Mouse (Mus musculus) heart, embryonic 15.5 days (tissue): Measurements from ENCODE around the gene Alpk1. TPM values are rescaled to one million over a fixed set of nuclear protein-coding genes. Genes with fewer than 3 reads are reported as not detected.

ENCODE experiments used
- ATAC-seq: fragments of 200-750 bp; cut with Nextera tagmentation; replicated peaks from 2 replicates; pipeline ENCODE4 v1.8.0; 2017; ENCODE audit warnings: low read depth, moderate TSS enrichment; ENCODE audit not compliant: insufficient number of reproducible peaks, insufficient read depth, low FRiP score
- H3K27ac ChIP-seq: fragments of 300-500 bp; sonication (generic); 2 replicates; pipeline ENCODE4 v1.5.1; 2015; ENCODE audit warnings: mild to moderate bottlenecking, inconsistent platforms
- H3K27me3 ChIP-seq: fragments of 300-500 bp; sonication (generic); 2 replicates; pipeline ENCODE4 v1.6.1; 2015; ENCODE audit warnings: inconsistent platforms
- H3K36me3 ChIP-seq: fragments of 300-500 bp; sonication (generic); 2 replicates; pipeline ENCODE4 v1.6.1; 2015; ENCODE audit warnings: mild to moderate bottlenecking, inconsistent platforms
- H3K4me1 ChIP-seq: fragments of 300-500 bp; sonication (generic); replicated peaks from 2 replicates; pipeline ENCODE4 v1.6.1; 2015; ENCODE audit warnings: inconsistent platforms
- H3K4me2 ChIP-seq: fragments of 300-500 bp; sonication (generic); 2 replicates; pipeline ENCODE4 v1.6.1; 2015; ENCODE audit warnings: inconsistent platforms, mild to moderate bottlenecking, moderate library complexity
- H3K4me3 ChIP-seq: fragments of 300-500 bp; sonication (generic); 2 replicates; pipeline ENCODE4 v1.5.1; 2015; ENCODE audit warnings: mild to moderate bottlenecking, inconsistent platforms
- H3K9ac ChIP-seq: fragments of 300-500 bp; sonication (generic); 2 replicates; pipeline ENCODE4 v1.6.1; 2015; ENCODE audit warnings: mild to moderate bottlenecking, inconsistent platforms
- H3K9me3 ChIP-seq: fragments of 300-500 bp; sonication (generic); replicated peaks from 2 replicates; pipeline ENCODE4 v1.6.1; 2016; ENCODE audit warnings: inconsistent platforms
- WGBS: fragments of 180-500 bp; shearing (Covaris S2); methylation state at CpG from one replicate; pipeline ENCODE4 v1.1.7; 2015; ENCODE audit warnings: mixed read lengths; 5-methylcytosine and 5-hydroxymethylcytosine counted together
- polyA plus RNA-seq: library from polyadenylated mRNA; unstranded; fragments of >200 nt; fragmentation: Nextera tagmentation; extraction: Ambion mirVana; gene quantifications from 2 replicates; pipeline ENCODE4 v1.2.1, GENCODE M21; 2015

Gene Alpk1
- 1.3 and 1.9 TPM in 2 replicates for polyA plus RNA-seq

GRCm38 (mm10) chr3:127780021-127780644 is at the start of gene Alpk1:
Gene Alpk1, minus strand, starts transcription at chr3:127780527.
- Histone ChIP-seq H3K36me3 (no peaks in the 10 kb centered on the region), H3K27ac (peak within 1 kb of the TSS; percentile 74), H3K9ac (peak within 1 kb of the TSS; percentile 52), H3K27me3 (no peaks in the 10 kb centered on the region), H3K4me3 (peak within 1 kb of the TSS; percentile 61), H3K4me2 (peak within 1 kb of the TSS; percentile 76), H3K4me1 (peaks cover 4% of the 10 kb centered on the region; the same call in 1 of the 2 replicates), H3K9me3 (no peaks in the 10 kb centered on the region)
- 1% methylated on average over 24 of the region's 24 CpGs for WGBS
- peak; percentile 76 for ATAC-seq

- no peaks in the 10 kb centered on the region for H3K9me3 ChIP-seq
- ATAC-seq = no peak
- 29% methylated on average over 7 of the region's 7 CpGs for WGBS
- H3K36me3 ChIP-seq = no peaks in the 10 kb centered on the region
- H3K4me1 ChIP-seq = no peaks in the 10 kb centered on the region
- no peaks in the 10 kb centered on the region for H3K27me3 ChIP-seq
- no peak overlapping the region for H3K4me2 ChIP-seq
- no peak overlapping the region for H3K4me3 ChIP-seq
- no peak overlapping the region for H3K27ac ChIP-seq
- no peak overlapping the region for H3K9ac ChIP-seq
These were observed 46.8 kb upstream of the Alpk1 start for GRCm38 (mm10) chr3:127827123-127827522.

- H3K4me1 ChIP-seq = no peaks in the 10 kb centered on the region
- no peak overlapping the region for H3K9ac ChIP-seq
- no peak overlapping the region for H3K4me2 ChIP-seq
- H3K36me3 ChIP-seq = no peaks in the 10 kb centered on the region; the same call in 1 of the 2 replicates
- ATAC-seq = no peak
- H3K27ac ChIP-seq = no peak overlapping the region
- no peaks in the 10 kb centered on the region for H3K9me3 ChIP-seq
- no peak overlapping the region for H3K4me3 ChIP-seq
- H3K27me3 ChIP-seq = no peaks in the 10 kb centered on the region
- 79% methylated on average over 7 of the region's 7 CpGs for WGBS
These were observed 46.2 kb upstream of the Alpk1 start for GRCm38 (mm10) chr3:127826503-127826902.

- Histone ChIP-seq H3K27ac (no peak overlapping the region), H3K9me3 (no peaks in the 10 kb centered on the region), H3K27me3 (no peaks in the 10 kb centered on the region), H3K36me3 (peaks cover 5% of the 10 kb centered on the region), H3K4me2 (no peak overlapping the region), H3K9ac (no peak overlapping the region), H3K4me3 (no peak overlapping the region), H3K4me1 (no peaks in the 10 kb centered on the region)
- 84% methylated on average over 17 of the region's 17 CpGs for WGBS
- ATAC-seq = no peak
These were observed 43.8 kb upstream of the Alpk1 start for GRCm38 (mm10) chr3:127823886-127824863.

GRCm38 (mm10) chr3:127821209-127821608 is 40.9 kb upstream of the Alpk1 start:
- Histone ChIP-seq H3K36me3 (peaks cover 5% of the 10 kb centered on the region), H3K9me3 (no peaks in the 10 kb centered on the region), H3K9ac (no peak overlapping the region), H3K4me3 (no peak overlapping the region), H3K4me2 (no peak overlapping the region), H3K4me1 (no peaks in the 10 kb centered on the region), H3K27ac (no peak overlapping the region), H3K27me3 (no peaks in the 10 kb centered on the region)
- no peak for ATAC-seq
- 73% methylated on average over 5 of the region's 5 CpGs for WGBS

GRCm38 (mm10) chr3:127820400-127820799 is 40.1 kb upstream of the Alpk1 start:
- no peak for ATAC-seq
- H3K4me2 ChIP-seq = no peak overlapping the region
- H3K9ac ChIP-seq = no peak overlapping the region
- 74% methylated on average over 1 of the region's 1 CpGs for WGBS
- H3K27me3 ChIP-seq = no peaks in the 10 kb centered on the region
- H3K9me3 ChIP-seq = no peaks in the 10 kb centered on the region
- peaks cover 8% of the 10 kb centered on the region for H3K36me3 ChIP-seq
- H3K4me3 ChIP-seq = no peak overlapping the region
- no peak overlapping the region for H3K27ac ChIP-seq
- H3K4me1 ChIP-seq = no peaks in the 10 kb centered on the region

- Histone ChIP-seq H3K9me3 (no peaks in the 10 kb centered on the region), H3K27me3 (no peaks in the 10 kb centered on the region), H3K27ac (no peak overlapping the region), H3K4me2 (no peak overlapping the region), H3K4me1 (no peaks in the 10 kb centered on the region), H3K9ac (no peak overlapping the region), H3K4me3 (no peak overlapping the region), H3K36me3 (peaks cover 9% of the 10 kb centered on the region)
- 78% methylated on average over 11 of the region's 11 CpGs for WGBS
- no peak for ATAC-seq
These were observed 38.7 kb upstream of the Alpk1 start for GRCm38 (mm10) chr3:127818694-127819663.

GRCm38 (mm10) chr3:127817120-127817683 is 36.9 kb upstream of the Alpk1 start:
- ATAC-seq = no peak
- no peak overlapping the region for H3K4me3 ChIP-seq
- WGBS = 64% methylated on average over 7 of the region's 7 CpGs
- H3K9ac ChIP-seq = no peak overlapping the region
- H3K27ac ChIP-seq = no peak overlapping the region
- H3K4me2 ChIP-seq = no peak overlapping the region
- peaks cover 10% of the 10 kb centered on the region for H3K36me3 ChIP-seq
- H3K4me1 ChIP-seq = no peaks in the 10 kb centered on the region
- no peaks in the 10 kb centered on the region for H3K9me3 ChIP-seq
- H3K27me3 ChIP-seq = no peaks in the 10 kb centered on the region

- no peaks in the 10 kb centered on the region for H3K9me3 ChIP-seq
- no peaks in the 10 kb centered on the region for H3K4me1 ChIP-seq
- H3K4me2 ChIP-seq = no peak overlapping the region
- H3K27me3 ChIP-seq = no peaks in the 10 kb centered on the region
- peaks cover 31% of the 10 kb centered on the region for H3K36me3 ChIP-seq
- WGBS = 88% methylated on average over 7 of the region's 7 CpGs
- no peak overlapping the region for H3K9ac ChIP-seq
- H3K27ac ChIP-seq = no peak overlapping the region
- no peak for ATAC-seq
- no peak overlapping the region for H3K4me3 ChIP-seq
These were observed 28.8 kb upstream of the Alpk1 start for GRCm38 (mm10) chr3:127809103-127809502.

GRCm38 (mm10) chr3:127807846-127808245 is 27.5 kb upstream of the Alpk1 start:
- Histone ChIP-seq H3K27me3 (no peaks in the 10 kb centered on the region), H3K4me2 (no peak overlapping the region), H3K9ac (no peak overlapping the region), H3K36me3 (peaks cover 31% of the 10 kb centered on the region), H3K4me1 (no peaks in the 10 kb centered on the region), H3K9me3 (no peaks in the 10 kb centered on the region), H3K27ac (no peak overlapping the region), H3K4me3 (no peak overlapping the region)
- ATAC-seq = no peak
- WGBS = 80% methylated on average over 5 of the region's 5 CpGs
